Mouse (Mus musculus) inflammation-experienced regulatory T-cells, adult 6 months (primary cell): ENCODE results near the gene Clec12a. TPM values are rescaled to one million over a fixed set of nuclear protein-coding genes. Genes with fewer than 3 reads are reported as not detected.

Source experiments
- ATAC-seq: one replicate; pipeline ENCODE4 v1.8.0; 2017
- polyA plus RNA-seq, 3 experiments: library from polyadenylated mRNA; unstranded; fragments of 100-300 nt; shearing (Covaris generic); gene quantifications; one replicate each; pipeline ENCODE4 v1.2.1; 2017

The Clec12a gene
- polyA plus RNA-seq, 3 experiments from 2014 or later = 2.0 TPM; not detected in 2

- no peak for ATAC-seq
These were observed 38.0 kb downstream of the Clec12a start for GRCm38 (mm10) chr6:129380454-129380853.

GRCm38 (mm10) chr6:129381736-129382135 lies 39.2 kb downstream of the Clec12a start:
- no peak for ATAC-seq

- ATAC-seq = no peak
These were observed 41.0 kb downstream of the Clec12a start for GRCm38 (mm10) chr6:129383466-129383865.

GRCm38 (mm10) chr6:129385000-129385399 lies 42.5 kb downstream of the Clec12a start:
- no peak for ATAC-seq

GRCm38 (mm10) chr6:129385774-129386173 lies 43.3 kb downstream of the Clec12a start, which contains the start of gene Clec12b:
Clec12b (minus strand) TSS chr6:129385874.
- no peak for ATAC-seq

GRCm38 (mm10) chr6:129393087-129393720 lies 50.7 kb downstream of the Clec12a start:
- no peak for ATAC-seq

- no peak for ATAC-seq
These were observed 51.2 kb downstream of the Clec12a start for GRCm38 (mm10) chr6:129393732-129394131.

- ATAC-seq = no peak
These were observed 54.5 kb downstream of the Clec12a start, which contains the start of gene Clec1b for GRCm38 (mm10) chr6:129396997-129397396. Clec1b (plus strand) TSS chr6:129397297.

GRCm38 (mm10) chr6:129399945-129400344 lies 57.5 kb downstream of the Clec12a start:
- no peak for ATAC-seq

GRCm38 (mm10) chr6:129402404-129402803 lies 59.9 kb downstream of the Clec12a start:
- ATAC-seq = no peak

- no peak for ATAC-seq
These were observed 60.9 kb downstream of the Clec12a start for GRCm38 (mm10) chr6:129403391-129403790.

GRCm38 (mm10) chr6:129405999-129406398 lies 63.5 kb downstream of the Clec12a start:
- no peak for ATAC-seq

GRCm38 (mm10) chr6:129407324-129407723 lies 64.8 kb downstream of the Clec12a start:
- ATAC-seq = no peak

- ATAC-seq = no peak
These were observed 66.1 kb downstream of the Clec12a start, which contains the start of gene Clec9a for GRCm38 (mm10) chr6:129408562-129408961. Clec9a (plus strand) TSS chr6:129408862.

GRCm38 (mm10) chr6:129414177-129414576 lies 71.7 kb downstream of the Clec12a start:
- ATAC-seq = no peak

Other genes with a start within 250 kb of the Clec12a start
- gene Clec2e, start 241.8 kb upstream of the Clec12a start, polyA plus RNA-seq = not detected
- 10 to 100 TPM; 12.0 to 41.7 (median 33.6) TPM for gene Clec2d, start 162.1 kb upstream of the Clec12a start, polyA plus RNA-seq
- gene Cd69, start 67.3 kb upstream of the Clec12a start, polyA plus RNA-seq = 100 to 1,000 TPM; 152 to 264 (median 175) TPM
- gene 4922502D21Rik, start 10.9 kb upstream of the Clec12a start, polyA plus RNA-seq = not detected
- gene Clec12b, start 43.2 kb downstream of the Clec12a start, polyA plus RNA-seq = not detected
- under 1 TPM in 1 of 3 experiments, not detected in 2; 0.26 TPM for gene Clec1b, start 54.6 kb downstream of the Clec12a start, polyA plus RNA-seq
- not detected for gene Clec9a, start 66.2 kb downstream of the Clec12a start, polyA plus RNA-seq
- not detected for gene Clec1a, start 109.3 kb downstream of the Clec12a start, polyA plus RNA-seq
- under 1 TPM in 1 of 3 experiments, not detected in 2; 0.25 TPM for gene Olr1, start 164.5 kb downstream of the Clec12a start, polyA plus RNA-seq
- not detected for gene Tmem52b, start 169.9 kb downstream of the Clec12a start, polyA plus RNA-seq
- 10 to 100 TPM in 1 of 3 experiments, 1 to 10 TPM in 2; 8.0 to 10.5 (median 8.1) TPM for gene Gabarapl1, start 190.5 kb downstream of the Clec12a start, polyA plus RNA-seq
- under 1 TPM in 1 of 3 experiments, not detected in 2; 0.23 TPM for gene Klre1, start 235.2 kb downstream of the Clec12a start, polyA plus RNA-seq
- 1 to 10 TPM in 1 of 3 experiments, under 1 TPM in 1, not detected in 1; 0.66 to 7.8 TPM for gene Klrd1, start 249.1 kb downstream of the Clec12a start, polyA plus RNA-seq